Mouse (Mus musculus) embryo, embryonic 10.5 days (tissue): ENCODE results near the gene Fam71e1.

Experiments
- DNase-seq: peaks from one replicate; pipeline ENCODE4 v3.0.0-alpha.2; 2015; ENCODE audit warnings: low spot score

Fam71e1 gene

DNA sequence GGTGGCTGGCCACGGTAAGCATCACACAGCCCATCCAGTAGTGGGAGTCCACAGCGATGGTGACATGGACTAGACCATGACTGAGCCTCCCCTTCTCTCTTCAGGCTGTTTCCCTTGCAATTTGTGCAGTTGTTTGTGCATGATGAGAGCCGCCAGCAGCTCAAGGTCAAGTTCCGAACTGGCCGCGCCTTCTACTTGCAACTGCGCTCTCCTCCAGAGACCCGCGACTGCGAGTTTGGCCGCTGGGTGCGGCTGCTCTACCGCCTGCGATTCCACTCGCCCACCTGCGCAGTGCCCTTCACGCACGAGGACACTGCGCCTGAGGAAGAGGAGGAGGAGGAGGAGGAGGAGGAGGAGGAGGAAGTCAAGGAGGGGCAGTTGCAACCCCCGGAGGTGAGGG, 3.7 kb downstream of the Fam71e1 start:
- no peak for DNase-seq

DNA sequence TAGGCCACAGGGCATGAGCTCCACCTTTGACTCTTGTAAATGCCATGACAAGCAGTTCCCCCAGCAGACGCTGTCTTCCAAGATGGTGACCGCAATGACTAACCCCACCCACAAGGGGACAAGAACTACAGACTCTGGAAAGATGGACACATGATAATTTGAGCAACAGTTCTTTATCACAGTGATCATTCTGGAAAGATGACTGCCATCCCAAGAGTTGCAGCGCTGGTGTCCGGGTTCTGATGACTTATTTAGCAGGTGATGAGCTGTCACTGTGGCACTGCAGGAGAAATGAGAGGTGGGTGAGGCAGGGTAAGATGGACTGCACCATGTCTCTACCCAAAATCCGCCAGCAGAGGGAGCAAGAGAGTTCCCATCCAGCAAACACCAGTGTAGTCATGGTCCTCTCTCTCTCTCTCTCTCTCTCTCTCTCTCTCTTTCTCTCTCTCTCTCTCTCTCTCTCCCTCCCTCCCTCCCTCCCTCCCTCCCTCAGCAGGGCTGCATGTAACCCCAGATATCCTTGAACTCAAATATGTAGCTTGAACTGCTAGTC, 5.3 kb downstream of the Fam71e1 start:
- peak; percentile 75 for DNase-seq

DNA sequence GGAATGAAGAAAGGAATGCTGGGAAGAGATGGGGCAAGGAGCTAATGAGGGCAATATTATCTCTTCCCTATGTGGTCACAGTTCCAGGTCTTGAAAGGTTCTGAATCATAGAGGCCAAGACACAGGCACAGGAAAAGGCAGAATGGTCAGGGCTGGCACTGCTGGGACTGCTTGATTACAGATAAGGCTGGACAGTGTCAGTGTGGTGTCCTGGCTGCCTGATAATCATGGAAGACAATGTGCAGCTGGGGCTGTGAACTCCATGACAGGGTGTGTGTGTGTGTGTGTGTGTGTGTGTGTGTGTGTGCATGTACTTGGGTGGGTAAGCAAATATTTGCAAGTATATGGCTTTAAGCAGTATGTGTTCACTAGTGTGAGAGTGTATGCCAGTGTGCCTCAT, 11.1 kb downstream of the Fam71e1 start:
- DNase-seq, result no peak

DNA sequence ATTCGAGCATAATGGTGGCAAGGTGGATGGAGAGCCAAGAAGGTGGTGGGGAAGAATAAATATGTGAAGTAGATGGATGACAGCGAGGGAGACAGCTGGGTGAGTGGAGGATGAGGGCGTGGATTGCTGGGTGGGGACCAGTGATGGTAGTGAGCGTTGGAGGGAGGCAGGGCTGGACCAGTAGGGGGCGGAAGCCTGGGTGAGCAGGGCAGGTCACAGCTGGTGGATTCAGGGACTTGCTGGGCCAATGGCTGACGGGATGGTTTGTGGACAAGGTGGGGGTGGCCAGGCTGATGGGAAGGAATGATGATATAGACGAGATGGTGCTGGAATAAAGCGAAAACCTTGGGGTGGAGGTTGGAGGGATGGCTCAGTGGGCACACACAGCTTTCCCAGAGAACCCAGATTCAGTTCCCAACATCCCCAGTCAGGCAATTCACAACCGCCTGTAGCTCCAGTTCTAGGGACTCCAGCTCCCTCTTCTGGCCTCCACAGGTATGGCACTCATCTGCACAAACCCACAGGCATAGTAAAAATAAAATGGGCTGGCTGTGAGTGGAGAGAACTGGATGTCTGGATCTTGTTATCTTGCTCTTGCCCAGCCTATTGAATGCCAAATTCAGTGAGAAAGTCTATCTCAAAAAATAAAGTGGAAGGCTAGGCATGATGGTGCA, 23.0 kb downstream of the Fam71e1 start:
- no peak for DNase-seq

DNA sequence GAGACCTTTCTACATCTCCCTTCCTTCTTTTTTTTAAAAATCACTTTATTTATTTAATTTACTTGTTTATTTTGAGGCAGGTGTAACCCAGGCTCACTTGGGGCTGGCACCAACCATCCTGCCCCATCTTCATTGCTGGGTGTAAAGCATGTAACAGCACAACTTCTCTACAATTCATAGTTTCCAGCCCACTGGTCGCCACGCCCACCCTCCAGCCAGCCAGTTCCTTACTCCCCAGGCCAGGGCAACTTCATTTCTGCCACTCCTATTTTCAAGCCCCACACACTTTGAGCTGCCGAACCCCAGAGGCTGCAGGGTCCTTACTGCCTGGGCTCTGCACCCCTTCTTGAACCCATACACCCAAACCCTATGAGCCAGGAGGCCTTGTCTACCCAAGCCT, 24.6 kb downstream of the Fam71e1 start:
- DNase-seq, result no peak

DNA sequence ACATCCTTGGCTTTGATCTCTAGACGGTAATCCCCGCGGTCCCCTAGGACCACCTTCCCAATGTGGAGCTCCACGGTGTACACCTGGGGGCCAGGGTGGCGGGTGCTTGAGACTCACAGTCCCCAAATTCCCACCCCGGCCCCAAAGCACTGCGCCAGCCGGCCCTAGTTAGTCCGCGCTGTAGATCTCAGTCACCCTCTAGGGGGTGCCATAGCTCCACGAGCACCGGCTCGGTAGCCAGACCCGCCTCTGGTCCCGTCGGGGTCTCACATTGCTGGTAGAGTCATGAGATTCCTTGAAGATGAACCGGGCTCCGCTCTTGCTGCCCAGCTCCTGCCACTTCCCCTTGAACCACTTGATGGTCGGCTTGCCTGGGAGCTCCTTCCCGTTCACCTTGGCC, 25.3 kb downstream of the Fam71e1 start:
- DNase-seq, result peak; percentile 80

DNA sequence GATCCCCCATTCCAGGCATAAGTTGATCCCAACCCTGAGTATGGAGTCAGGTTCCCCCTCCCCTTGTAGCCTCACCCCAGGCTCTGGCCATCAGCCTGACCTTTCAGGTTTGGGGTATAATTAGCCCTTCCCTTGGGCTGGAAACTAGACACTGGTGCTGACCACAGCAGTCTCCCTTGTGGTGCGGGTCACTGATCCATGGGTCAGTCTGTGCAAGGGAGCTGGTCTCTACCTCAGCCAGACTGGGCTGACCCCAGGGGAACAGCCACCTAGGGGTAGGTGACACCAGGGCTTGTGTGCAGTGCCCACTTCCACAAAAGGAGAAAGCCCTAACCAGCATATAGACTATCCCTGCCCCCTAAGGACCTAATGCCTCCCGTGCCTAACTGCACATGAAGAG, 26.7 kb downstream of the Fam71e1 start:
- DNase-seq, result no peak

DNA sequence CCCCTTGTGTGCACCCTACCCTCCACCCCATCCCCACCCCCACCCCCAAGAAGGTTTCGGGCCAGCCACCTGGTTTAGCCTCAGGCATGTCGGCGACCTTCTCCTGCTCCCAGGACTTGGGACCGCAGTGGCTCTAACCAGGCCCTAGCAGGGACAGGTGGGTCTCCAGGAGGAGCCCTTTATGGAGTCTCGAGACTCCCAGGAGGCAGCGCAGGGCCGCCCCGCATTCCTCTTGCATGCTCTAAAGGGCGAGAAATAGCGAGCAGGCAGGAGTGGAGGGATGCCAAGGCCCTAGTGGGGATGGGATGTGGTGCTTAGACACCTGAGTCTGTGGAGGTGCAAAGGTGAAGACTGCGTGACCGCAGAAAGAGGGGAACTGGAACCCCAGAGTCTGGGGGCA, 28.1 kb downstream of the Fam71e1 start, which contains the start of gene Mybpc2:
TSS of gene Mybpc2 (minus strand) at position 155 of the 400 bp plus-strand sequence.
- DNase-seq, result no peak

DNA sequence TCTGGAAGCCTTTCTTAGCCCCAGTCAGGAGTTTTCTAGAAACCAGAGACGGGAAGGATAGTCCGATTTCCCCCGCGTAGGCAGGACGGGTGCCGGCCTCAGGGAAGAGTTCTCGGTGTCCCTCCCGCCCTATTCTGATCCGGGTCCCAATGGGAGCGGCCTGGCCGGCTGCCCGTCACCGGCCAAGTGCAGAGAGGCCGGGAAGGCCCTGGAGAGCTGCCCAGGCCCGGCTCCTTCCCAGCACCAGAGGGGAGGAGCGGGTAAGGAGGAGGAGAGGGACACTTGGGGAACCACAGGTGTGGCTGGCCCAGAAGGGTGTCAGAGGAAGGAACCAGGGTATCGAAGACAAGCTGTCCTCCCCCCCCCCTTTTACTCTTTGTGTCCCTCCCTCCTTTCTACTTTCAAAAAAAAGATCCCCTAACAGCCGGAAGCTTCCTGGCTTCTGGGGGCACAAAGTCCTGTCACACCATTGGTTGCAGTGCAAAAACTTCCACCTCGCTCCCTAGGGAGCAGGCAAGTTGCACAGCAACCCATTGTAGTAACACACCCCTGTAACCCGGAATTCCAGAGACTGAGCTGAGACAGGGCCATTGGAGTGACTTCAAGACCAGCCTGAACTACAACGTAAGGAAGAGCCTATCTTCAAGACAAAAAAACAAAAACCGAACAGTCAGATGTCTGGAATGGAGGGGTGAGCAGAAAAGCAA, 28.9 kb downstream of the Fam71e1 start:
- peak; percentile 24 for DNase-seq

DNA sequence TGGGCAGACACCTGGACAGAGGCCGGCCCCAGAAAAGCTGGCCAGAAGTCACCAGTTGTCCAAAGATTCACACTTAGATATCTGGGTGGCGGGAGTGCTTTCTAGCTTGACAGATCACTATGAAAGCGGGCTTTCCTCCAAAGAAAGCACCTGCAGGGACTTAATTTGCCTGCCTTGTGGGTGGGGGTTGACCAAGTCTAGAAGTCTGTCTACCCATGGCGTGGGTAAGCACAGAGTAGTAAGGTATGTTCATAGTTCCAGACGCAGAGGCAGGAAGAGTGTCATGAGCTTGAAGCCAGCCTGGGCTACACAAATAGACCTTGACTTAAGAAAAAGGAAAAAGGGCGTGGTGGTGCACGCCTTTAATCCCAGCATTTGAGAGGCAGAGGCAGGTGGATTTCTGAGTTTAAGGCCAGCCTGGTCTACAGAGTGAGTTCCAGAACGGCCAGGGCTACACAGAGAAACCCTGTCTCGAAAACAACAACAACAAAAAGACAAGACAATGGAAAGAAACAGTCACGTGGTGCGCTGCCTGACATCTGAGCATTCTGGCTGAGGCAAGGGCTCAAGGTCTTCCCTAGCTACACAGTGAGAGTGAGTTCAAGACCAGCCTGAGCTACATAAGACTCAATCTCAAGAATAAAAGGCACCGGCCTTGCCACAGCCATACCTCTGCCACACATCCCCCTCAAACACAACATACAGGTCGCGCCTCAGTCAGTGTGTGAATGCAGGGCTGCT, 30.2 kb downstream of the Fam71e1 start:
- no peak for DNase-seq

DNA sequence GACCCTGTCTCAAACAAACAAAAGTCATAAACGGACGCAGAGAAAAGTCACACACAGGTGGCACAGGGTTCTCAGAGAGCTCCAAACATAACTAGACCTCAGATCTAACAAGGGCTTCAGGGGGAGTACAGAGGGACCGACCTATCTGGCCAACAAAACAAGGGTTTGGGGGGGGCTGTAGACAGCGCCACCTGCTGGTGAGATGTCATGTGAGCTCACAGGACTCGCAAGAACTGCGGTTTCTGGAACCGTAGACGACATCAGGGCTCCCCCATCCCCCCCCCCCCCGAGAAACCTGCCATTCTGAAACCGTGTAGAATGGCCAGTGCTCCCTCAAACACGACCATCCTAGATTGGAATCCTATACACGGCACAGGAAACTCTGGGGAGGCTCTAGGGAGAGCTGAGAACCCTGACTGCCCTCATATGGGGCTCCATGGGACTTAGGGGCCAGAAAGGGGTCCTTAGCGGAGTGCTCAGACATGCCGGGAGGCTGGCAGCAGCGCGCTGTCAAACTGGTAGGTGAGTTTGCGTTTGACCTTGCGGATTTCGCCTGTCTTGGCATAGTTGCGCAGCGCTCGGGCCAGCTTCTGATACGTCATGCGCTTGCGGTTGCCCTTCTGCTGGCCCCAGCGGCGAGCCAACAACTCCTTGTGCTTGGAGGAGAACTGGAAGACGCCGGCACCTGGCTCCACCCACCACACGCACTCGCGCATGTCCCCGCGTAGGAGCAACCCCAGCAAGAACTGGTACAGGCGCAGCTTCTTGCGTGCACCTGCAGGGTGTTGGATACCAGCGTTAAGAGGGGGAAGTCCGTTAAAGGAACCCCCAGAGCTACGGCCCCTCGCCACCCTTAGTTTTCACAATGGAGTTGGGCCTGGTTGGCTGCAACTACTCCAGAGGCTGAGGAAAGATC, 31.4 kb downstream of the Fam71e1 start:
- peak; percentile 83 for DNase-seq

DNA sequence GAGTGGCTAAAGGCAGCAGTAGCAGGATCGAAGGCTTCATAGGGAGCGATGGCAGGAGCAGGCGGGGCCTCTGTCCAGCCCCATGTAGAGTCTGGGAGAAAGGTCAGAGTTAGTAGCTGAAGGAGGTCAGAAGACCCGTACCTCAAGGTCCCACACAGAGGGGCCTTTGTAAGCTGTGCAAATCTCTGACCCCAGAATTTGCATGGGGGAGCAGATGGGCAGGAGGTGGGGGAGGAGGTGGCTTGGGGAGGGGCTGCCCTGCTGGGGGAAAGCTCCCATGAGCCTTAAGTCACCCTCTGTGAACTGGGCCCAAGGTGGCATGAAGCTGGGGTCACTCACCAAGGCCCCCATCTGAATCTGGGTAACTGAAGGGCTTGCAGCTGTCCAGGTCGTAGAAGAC, 33.1 kb downstream of the Fam71e1 start:
- DNase-seq, result no peak

DNA sequence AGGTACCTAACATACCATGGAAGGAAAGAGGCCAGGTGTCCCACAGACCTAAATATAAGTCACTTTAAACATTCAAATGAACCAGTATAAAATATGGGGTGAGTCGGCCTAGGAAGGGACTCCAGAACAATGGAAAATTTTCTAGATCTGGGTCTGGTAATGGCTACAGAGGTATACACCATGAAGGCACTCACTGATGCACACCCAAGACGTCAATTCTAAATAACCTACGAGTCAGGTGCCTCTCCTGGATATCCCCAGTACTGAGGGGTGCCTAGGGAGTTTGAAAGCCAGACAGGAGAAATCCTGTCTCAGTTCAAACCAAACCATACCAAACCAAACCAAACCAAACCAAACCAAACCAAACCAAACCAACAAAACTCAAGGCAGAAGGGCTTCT, 34.1 kb downstream of the Fam71e1 start:
- no peak for DNase-seq

DNA sequence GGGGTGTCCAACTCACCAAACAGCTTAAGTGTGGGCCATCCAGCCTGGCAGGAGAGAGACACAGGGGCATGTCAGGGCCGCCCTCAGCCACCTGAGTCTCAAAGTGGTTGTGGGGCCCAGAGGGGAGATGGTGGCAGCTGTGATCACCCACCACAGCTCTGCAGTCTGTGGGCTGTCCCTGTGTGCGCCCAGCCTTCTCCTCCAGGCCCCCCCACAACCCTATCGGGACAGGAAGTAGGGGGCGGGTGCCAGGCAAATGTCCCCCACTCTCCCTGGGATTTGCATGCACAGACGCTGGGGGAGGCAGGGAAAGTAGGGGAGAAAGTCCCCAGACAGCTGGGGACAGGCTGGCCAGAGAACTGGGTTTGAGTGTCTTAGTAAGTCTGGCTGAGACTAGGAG, 34.8 kb downstream of the Fam71e1 start:
- no peak for DNase-seq

DNA sequence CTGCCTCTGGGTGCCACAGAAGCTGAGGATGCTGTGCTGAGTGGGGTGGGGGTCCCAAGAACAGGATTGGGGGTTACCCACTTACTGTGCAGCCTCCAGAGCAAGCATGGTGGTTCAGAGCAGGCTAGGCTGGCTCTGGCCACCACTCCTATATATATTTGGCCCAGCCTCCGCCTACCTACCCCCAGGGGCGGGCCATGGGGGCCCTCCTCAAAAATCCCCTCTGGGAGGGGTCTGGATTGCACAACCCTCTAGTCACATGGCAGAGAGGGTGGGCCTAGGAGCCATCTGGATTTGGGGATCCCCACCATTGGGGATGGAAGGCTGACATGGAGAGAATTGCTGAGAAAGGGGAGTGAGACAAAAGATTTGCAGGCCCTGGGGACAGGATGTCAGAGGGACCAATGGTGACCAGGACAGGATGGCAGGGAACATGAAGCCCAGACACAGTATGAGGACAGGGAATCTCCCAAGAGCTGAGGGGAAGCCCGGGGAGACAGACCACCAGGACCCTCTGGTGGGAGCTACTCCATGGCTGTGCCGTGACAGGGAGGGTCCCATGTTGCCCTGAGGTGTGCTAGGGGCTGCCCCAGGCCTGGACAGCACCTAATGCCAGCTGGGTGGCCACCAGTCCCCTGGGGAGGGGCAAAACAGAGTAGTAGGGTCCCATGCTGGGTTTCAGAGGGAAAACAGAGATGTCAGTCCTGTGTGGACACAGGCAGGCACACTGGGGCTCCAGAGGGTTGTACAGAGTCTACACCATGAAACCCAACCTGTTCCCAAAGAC, 35.8 kb downstream of the Fam71e1 start, which contains the start of gene Spib:
TSS of gene Spib (minus strand) at position 126 of the 787 bp plus-strand sequence.
- no peak for DNase-seq

DNA sequence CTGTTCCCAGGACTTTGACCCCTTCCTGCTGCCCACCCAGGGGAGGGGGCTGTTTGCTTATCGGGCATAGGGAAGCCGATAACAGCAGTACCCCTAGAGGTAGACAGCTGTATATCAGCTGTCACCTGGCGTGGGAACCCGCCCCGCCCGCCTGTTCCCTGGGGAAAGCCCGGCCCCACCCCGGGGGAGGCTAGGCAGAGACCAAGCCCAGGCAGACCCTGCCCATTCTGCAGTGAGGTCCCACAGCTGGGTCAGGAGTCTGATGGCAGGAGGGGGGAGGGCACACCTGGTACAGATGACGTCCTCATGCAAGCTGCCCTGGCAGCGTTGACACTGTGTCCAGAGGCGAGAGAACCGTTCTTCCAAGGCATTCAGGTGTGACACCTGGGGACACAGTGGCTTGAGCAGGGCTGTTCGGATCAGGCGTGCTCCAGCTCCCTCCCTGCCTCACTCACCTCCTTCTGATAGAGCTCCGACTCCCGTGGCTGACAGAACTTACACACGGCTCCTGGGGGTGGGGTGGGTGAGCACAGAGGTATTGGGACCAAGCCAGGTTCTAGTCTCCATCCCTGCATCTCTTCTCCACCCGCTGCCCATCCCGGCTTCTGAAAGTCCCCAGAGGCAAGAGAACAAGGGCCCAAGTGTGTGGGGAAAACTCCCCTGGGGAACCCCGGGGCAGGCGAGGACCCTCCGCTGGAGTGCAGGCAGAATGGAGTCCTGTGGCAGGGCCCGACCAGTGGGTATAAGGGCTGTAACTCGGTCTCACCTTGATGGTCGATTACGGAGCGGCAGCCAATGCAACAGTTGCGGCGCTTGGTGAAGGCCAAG, 36.8 kb downstream of the Fam71e1 start:
- no peak for DNase-seq

DNA sequence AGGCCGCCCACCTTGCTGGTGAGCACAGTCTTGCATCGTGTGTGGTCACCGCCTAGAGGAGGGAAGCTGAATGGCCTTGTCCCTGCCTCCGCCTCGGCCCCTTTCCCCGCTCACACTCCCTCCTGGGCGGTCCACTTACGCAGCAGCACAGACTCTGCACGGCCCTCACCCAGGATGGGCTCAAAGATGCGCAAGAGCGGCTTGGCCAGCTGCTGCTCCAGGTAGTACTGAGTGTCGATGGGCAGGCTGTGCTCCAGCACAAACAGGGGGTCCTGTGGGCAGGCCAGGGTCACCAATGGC, 37.3 kb downstream of the Fam71e1 start:
- DNase-seq, result no peak

DNA sequence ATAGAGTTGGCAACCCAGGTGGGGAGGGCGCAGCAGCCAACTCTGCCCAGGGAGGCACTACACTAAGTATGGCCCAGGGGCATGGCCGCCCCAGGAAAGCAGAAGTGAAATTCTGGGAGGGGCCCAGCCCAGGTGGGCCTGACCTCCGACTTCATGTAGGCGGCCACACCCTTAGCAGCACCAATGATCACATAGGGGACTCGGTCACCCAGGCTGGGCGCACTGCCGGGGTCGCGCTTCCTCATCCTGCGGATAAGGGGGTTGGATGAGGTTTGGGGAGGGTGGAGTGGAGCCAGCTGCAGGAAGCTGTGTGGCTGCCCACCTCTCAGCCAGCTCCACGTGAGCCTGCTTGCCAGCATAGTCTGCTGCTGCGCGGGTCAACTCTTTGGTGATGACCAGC, 37.9 kb downstream of the Fam71e1 start:
- DNase-seq, result no peak

DNA sequence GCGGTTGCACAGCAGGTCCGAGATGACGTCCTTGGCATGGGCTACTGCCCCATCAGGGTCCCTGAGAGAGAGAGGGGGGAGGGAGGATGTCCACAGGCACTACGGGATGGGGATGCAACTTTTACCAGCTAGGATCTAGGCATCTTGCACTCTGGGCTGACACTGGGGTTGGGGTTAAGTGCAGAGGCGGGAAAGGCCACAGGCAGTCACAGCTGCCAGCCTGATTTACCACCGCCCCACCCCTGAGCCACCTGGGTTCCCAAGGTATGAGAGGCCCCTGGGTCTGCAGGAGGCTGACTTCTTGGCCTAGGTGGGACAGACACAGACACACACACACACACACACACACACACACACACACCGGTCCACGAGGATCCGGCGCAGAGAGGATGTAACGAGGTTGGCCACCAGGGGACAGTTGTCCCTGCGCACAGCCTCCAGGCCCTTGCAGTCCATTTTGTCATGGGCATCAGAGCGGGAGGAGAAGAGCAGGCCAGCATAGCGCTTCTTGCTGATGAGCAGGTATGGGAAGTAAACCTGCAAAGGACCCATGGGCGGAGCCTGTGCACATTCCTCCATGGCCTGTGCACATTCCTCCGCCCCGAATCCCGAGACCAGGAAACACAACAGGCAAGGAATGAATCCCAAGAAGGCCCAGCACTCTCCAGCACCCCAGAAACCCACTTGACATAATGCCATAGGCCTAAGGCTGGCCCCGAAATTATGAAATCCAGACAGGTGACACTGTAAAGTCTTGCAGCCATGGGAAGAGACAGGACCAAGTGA, 38.5 kb downstream of the Fam71e1 start:
- no peak for DNase-seq
